Mouse (Mus musculus) MEL (cell line): ENCODE measurements at regions not wholly inside any gene's neighbourhood (a gene's known extent, or its start where the extent isn't known, plus 50 kb on each side); places are given as distances from the start of the nearest gene placed in this dataset.

Experiments
- DNase-seq: peaks from one replicate; pipeline ENCODE4 v3.0.0; 2011; ENCODE audit warnings: low read depth, low spot score
- H3K27ac ChIP-seq: 2 replicates; pipeline ENCODE4 v1.5.1; 2012; ENCODE audit warnings: low read depth, mild to moderate bottlenecking, control low read depth, low read length, moderate library complexity; ENCODE audit not compliant: control insufficient read depth
- H3K27me3 ChIP-seq, 2 experiments: fragments of 150-350 bp in 1 of 2; sonication (generic) in 1 of 2; 2 replicates each; pipeline ENCODE4 v1.6.1; 2012; ENCODE audit warnings: low read length in 2 of 2, mild to moderate bottlenecking in 2 of 2, improper control_type of control experiment in 1 of 2, moderate library complexity in 1 of 2; ENCODE audit not compliant: insufficient read depth in 2 of 2, control insufficient read depth in 1 of 2
- H3K36me3 ChIP-seq, 2 experiments: 2 replicates each; pipeline ENCODE4 v1.6.1; 2012 to 2014; ENCODE audit warnings: low read length in 2 of 2, improper control_type of control experiment in 1 of 2, inconsistent platforms in 1 of 2, mild to moderate bottlenecking in 1 of 2; ENCODE audit not compliant: insufficient read depth in 2 of 2, control insufficient read depth in 1 of 2
- H3K4me1 ChIP-seq, 2 experiments: fragments of 150-350 bp in 1 of 2; sonication (generic) in 1 of 2; 2 replicates each; pipeline ENCODE4 v1.6.1; 2012; ENCODE audit warnings: low read length in 2 of 2, improper control_type of control experiment in 1 of 2, mild to moderate bottlenecking in 1 of 2; ENCODE audit not compliant: insufficient read depth in 2 of 2, control insufficient read depth in 1 of 2
- H3K4me3 ChIP-seq, 2 experiments: fragments of 150-350 bp in 1 of 2; sonication (generic) in 1 of 2; 2 replicates each; pipeline ENCODE4 v1.5.1; 2012; ENCODE audit warnings: low read depth in 2 of 2, low read length in 2 of 2, mild to moderate bottlenecking in 2 of 2, moderate library complexity in 2 of 2, control low read depth in 1 of 2, improper control_type of control experiment in 1 of 2; ENCODE audit not compliant: control insufficient read depth in 1 of 2, insufficient read depth in 1 of 2
- H3K79me2 ChIP-seq: 2 replicates; pipeline ENCODE4 v1.6.1; 2012; ENCODE audit warnings: mild to moderate bottlenecking, low read length, moderate library complexity; ENCODE audit not compliant: control insufficient read depth, poor library complexity, insufficient read depth
- H3K9ac ChIP-seq: 2 replicates; pipeline ENCODE4 v1.6.1; 2012; ENCODE audit warnings: low read depth, mild to moderate bottlenecking, control low read depth, low read length, moderate library complexity; ENCODE audit not compliant: control insufficient read depth, poor library complexity, severe bottlenecking
- H3K9me3 ChIP-seq: fragments of 150-350 bp; sonication (generic); replicated peaks from 2 replicates; pipeline ENCODE4 v1.6.1; 2012; ENCODE audit warnings: mild to moderate bottlenecking, low read length, improper control_type of control experiment, moderate library complexity; ENCODE audit not compliant: insufficient read depth
- BHLHE40 ChIP-seq: IDR thresholded peaks from 2 replicates; pipeline ENCODE4 v1.6.1; 2012; ENCODE audit warnings: low read depth, mild to moderate bottlenecking, inconsistent platforms, low read length, improper control_type of control experiment, borderline replicate concordance
- CHD1 ChIP-seq: IDR thresholded peaks from 2 replicates; pipeline ENCODE4 v1.6.1; 2012; ENCODE audit warnings: low read depth, mild to moderate bottlenecking, inconsistent platforms, low read length, improper control_type of control experiment
- CHD2 ChIP-seq: IDR thresholded peaks from 2 replicates; pipeline ENCODE4 v1.6.1; 2011; ENCODE audit warnings: low read length, improper control_type of control experiment
- CTCF ChIP-seq, 3 experiments: IDR thresholded peaks in 2 of 3; conservative IDR thresholded peaks in 1 of 3; 2 replicates each; pipeline ENCODE4 v1.5.1; 2011 to 2012; ENCODE audit warnings: low read length in 3 of 3, low read depth in 2 of 3, mild to moderate bottlenecking in 2 of 3, improper control_type of control experiment in 1 of 3, inconsistent platforms in 1 of 3, mixed read lengths in 1 of 3, moderate library complexity in 1 of 3; ENCODE audit not compliant: control insufficient read depth in 1 of 3, insufficient read depth in 1 of 3, poor library complexity in 1 of 3, severe bottlenecking in 1 of 3
- E2F4 ChIP-seq: IDR thresholded peaks from 2 replicates; pipeline ENCODE4 v1.6.1; 2011; ENCODE audit warnings: low read depth, low read length, improper control_type of control experiment, borderline replicate concordance
- ELF1 ChIP-seq: IDR thresholded peaks from 2 replicates; pipeline ENCODE4 v1.6.1; 2014; ENCODE audit warnings: low read depth, mild to moderate bottlenecking, inconsistent platforms, low read length, improper control_type of control experiment, moderate library complexity
- GABPA ChIP-seq: IDR thresholded peaks from 2 replicates; pipeline ENCODE4 v1.6.1; 2012; ENCODE audit warnings: low read depth, mild to moderate bottlenecking, inconsistent platforms, low read length, improper control_type of control experiment, moderate library complexity
- GATA1 ChIP-seq: IDR thresholded peaks from 2 replicates; pipeline ENCODE4 v1.6.1; 2011; ENCODE audit warnings: low read depth, low read length, improper control_type of control experiment
- JUND ChIP-seq: IDR thresholded peaks from 2 replicates; pipeline ENCODE4 v1.6.1; 2011; ENCODE audit warnings: low read depth, mild to moderate bottlenecking, improper control_type of control experiment, low read length
- MAFK ChIP-seq: IDR thresholded peaks from 2 replicates; pipeline ENCODE4 v1.6.1; 2011; ENCODE audit warnings: low read depth, mild to moderate bottlenecking, low read length, improper control_type of control experiment, borderline replicate concordance
- MAX ChIP-seq: IDR thresholded peaks from 2 replicates; pipeline ENCODE4 v1.6.1; 2011; ENCODE audit warnings: low read length, improper control_type of control experiment
- MAZ ChIP-seq: IDR thresholded peaks from 2 replicates; pipeline ENCODE4 v1.6.1; 2012; ENCODE audit warnings: low read depth, mild to moderate bottlenecking, inconsistent platforms, low read length, improper control_type of control experiment
- MXI1 ChIP-seq: IDR thresholded peaks from 2 replicates; pipeline ENCODE4 v1.6.1; 2011; ENCODE audit warnings: mild to moderate bottlenecking, low read depth, low read length, improper control_type of control experiment
- MYB ChIP-seq: IDR thresholded peaks from 2 replicates; pipeline ENCODE4 v1.6.1; 2011; ENCODE audit warnings: mild to moderate bottlenecking, low read depth, low read length, improper control_type of control experiment
- MYC ChIP-seq: IDR thresholded peaks from 2 replicates; pipeline ENCODE4 v1.6.1; 2011; ENCODE audit warnings: low read depth, mild to moderate bottlenecking, low read length, improper control_type of control experiment, moderate library complexity
- NELFE ChIP-seq: IDR thresholded peaks from 2 replicates; pipeline ENCODE4 v1.6.1; 2011; ENCODE audit warnings: low read depth, low read length, improper control_type of control experiment
- NRF1 ChIP-seq: IDR thresholded peaks from 2 replicates; pipeline ENCODE4 v1.6.1; 2014; ENCODE audit warnings: low read depth, mild to moderate bottlenecking, inconsistent platforms, low read length, improper control_type of control experiment, moderate library complexity; ENCODE audit not compliant: poor library complexity, insufficient read depth, severe bottlenecking
- POLR2AphosphoS2 ChIP-seq: IDR thresholded peaks from 2 replicates; pipeline ENCODE4 v1.6.1; 2011; ENCODE audit warnings: low read length, improper control_type of control experiment
- POLR2AphosphoS5 ChIP-seq: IDR thresholded peaks from 2 replicates; pipeline ENCODE4 v1.6.1; 2012; ENCODE audit warnings: low read depth, borderline replicate concordance, mild to moderate bottlenecking, inconsistent platforms, low read length, moderate library complexity, mixed read lengths
- RAD21 ChIP-seq: IDR thresholded peaks from 2 replicates; pipeline ENCODE4 v1.6.1; 2011; ENCODE audit warnings: mild to moderate bottlenecking, low read depth, low read length, improper control_type of control experiment
- RCOR1 ChIP-seq: IDR thresholded peaks from 2 replicates; pipeline ENCODE4 v1.6.1; 2012; ENCODE audit warnings: low read depth, mild to moderate bottlenecking, inconsistent platforms, low read length, improper control_type of control experiment
- SIN3A ChIP-seq: IDR thresholded peaks from 2 replicates; pipeline ENCODE4 v1.6.1; 2012; ENCODE audit warnings: low read length, improper control_type of control experiment, inconsistent platforms
- SMC3 ChIP-seq: IDR thresholded peaks from 2 replicates; pipeline ENCODE4 v1.6.1; 2011; ENCODE audit warnings: low read depth, low read length, improper control_type of control experiment
- TAL1 ChIP-seq: IDR thresholded peaks from 2 replicates; pipeline ENCODE4 v1.6.1; 2012; ENCODE audit warnings: mild to moderate bottlenecking, inconsistent platforms, low read length, moderate library complexity, mixed read lengths
- TCF12 ChIP-seq: IDR thresholded peaks from 2 replicates; pipeline ENCODE4 v1.6.1; 2014; ENCODE audit warnings: low read depth, mild to moderate bottlenecking, inconsistent platforms, low read length, improper control_type of control experiment, moderate library complexity
- UBTF ChIP-seq: IDR thresholded peaks from 2 replicates; pipeline ENCODE4 v1.6.1; 2012; ENCODE audit warnings: low read depth, mild to moderate bottlenecking, inconsistent platforms, low read length, improper control_type of control experiment, moderate library complexity, borderline replicate concordance; ENCODE audit not compliant: insufficient read depth
- USF1 ChIP-seq: IDR thresholded peaks from 2 replicates; pipeline ENCODE4 v1.6.1; 2014; ENCODE audit warnings: low read depth, mild to moderate bottlenecking, inconsistent platforms, low read length, improper control_type of control experiment, moderate library complexity
- ZC3H11A ChIP-seq: IDR thresholded peaks from 2 replicates; pipeline ENCODE4 v1.6.1; 2012; ENCODE audit warnings: low read depth, mild to moderate bottlenecking, inconsistent platforms, low read length, improper control_type of control experiment
- ZKSCAN1 ChIP-seq: IDR thresholded peaks from 2 replicates; pipeline ENCODE4 v1.6.1; 2012; ENCODE audit warnings: low read depth, mild to moderate bottlenecking, inconsistent platforms, low read length, improper control_type of control experiment, moderate library complexity
- ZMIZ1 ChIP-seq: IDR thresholded peaks from 2 replicates; pipeline ENCODE4 v1.6.1; 2012; ENCODE audit warnings: low read depth, mild to moderate bottlenecking, inconsistent platforms, low read length, improper control_type of control experiment, moderate library complexity
- ZNF384 ChIP-seq: IDR thresholded peaks from 2 replicates; pipeline ENCODE4 v1.6.1; 2012; ENCODE audit warnings: low read depth, mild to moderate bottlenecking, inconsistent platforms, low read length, improper control_type of control experiment

DNA sequence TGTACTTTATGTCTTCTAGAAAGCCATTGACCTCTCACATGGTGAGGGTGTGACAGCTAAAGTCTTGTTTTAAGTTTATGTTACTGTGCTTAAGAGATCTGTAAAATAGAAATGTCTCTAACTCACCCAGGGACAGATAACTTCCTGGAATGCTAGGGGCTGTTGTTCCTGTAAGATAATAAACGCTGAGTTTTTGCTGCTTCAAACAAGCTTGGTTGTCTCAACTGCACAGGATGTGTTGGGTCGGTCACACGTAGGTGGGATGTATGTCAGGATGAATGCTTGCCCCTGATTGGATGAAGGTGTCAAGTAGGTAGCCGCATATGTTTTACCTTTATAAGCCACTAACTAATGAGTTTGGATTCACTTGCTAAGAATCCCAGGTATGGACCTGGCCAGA lies 63.8 kb upstream of the Eif4g2 start (continued):
- TF ChIP-seq SIN3A (peak; percentile 58), GABPA (no peak), UBTF (no peak), CHD2 (no peak), NELFE (no peak; the same call in 1 of the 2 replicates), BHLHE40 (no peak), GATA1 (peak; percentile 77), ZKSCAN1 (no peak), MXI1 (no peak), CTCF (IDR thresholded peaks at IDR 0.05 in 2 of 3, conservative IDR thresholded peaks at IDR 0.05 in 1 of 3; ENCODE audit: control insufficient read depth in 1 of 3, insufficient read depth in 1 of 3, low read depth in 2 of 3, low read length in 3 of 3, poor library complexity in 1 of 3, severe bottlenecking in 1 of 3) (no peak), RCOR1 (no peak), POLR2AphosphoS2 (no peak), TCF12 (peak; percentile 24; the same call in 1 of the 2 replicates)

DNA sequence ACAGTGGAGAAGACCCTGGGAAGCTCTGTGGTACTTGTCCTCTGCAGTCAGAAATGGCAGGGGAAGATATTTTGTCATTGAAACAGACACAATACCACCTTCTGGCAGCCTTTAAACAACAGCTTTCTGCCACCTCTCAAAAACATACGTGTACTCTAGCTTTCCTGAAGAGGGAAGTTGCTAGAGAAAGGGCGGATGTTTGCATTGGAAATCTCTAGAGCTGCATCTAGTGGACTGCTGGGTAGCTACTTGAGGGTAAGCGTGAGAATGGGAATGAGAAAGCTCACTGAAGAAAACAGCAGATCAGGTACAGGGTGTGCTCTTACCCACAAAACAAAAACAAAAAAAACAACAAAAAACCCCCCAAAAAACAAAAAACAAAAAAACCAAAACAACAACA lies 61.4 kb upstream of the Eif4g2 start:
- no peaks in the 10 kb centered on the region for H3K27me3 ChIP-seq
- H3K9ac ChIP-seq: no peak overlapping the region
- H3K79me2 ChIP-seq: no peaks in the 10 kb centered on the region
- peaks cover 0 to 15% of the 10 kb centered on the region in 2 experiments; a peak in 2 of 4 replicates for H3K36me3 ChIP-seq
- H3K4me1 ChIP-seq: peaks cover 7 to 10% of the 10 kb centered on the region in 2 experiments
- H3K4me3 ChIP-seq: no peak overlapping the region
- TF ChIP-seq NRF1 (no peak), MYC (no peak), CHD1 (no peak), ZC3H11A (no peak), E2F4 (no peak), CHD2 (no peak)
- H3K9me3 ChIP-seq: no peaks in the 10 kb centered on the region
- no peak for DNase-seq
- H3K27ac ChIP-seq: no peak overlapping the region

DNA sequence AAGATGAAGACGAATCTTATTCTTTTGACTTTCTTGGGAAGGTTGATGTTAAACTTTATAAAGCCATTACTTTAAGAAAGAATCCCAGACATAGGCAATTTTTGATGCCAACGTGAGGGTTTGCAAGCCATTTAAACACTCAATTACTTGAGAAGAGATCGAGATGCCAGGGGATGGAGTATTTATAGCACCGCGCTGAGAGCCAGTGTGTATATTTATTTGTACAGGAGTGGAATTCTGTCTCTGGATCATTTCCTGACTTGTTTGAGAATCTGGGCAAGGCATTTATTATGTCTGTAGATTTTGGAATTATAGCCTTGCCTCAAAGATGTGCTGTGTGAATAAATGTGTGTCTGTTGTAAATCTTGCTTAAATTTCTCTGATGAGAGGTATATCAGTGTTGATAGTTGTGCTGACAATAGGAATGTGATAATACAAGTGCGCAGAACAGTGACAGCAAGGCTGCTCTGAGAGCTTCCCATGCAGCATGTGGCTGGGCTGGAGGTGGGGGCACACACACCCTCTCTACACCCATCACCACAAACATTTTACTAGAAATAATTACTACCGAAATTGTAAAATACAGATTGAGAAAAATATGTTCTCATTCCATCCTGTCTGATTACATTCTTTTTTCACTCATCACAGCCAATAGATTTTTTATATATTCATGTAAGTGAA lies 58.6 kb upstream of the Eif4g2 start:
- H3K36me3 ChIP-seq: peaks cover 0 to 28% of the 10 kb centered on the region in 2 experiments; a peak in 2 of 4 replicates
- H3K4me3 ChIP-seq: no peak overlapping the region
- DNase-seq: no peak
- H3K4me1 ChIP-seq: peaks cover 17 to 24% of the 10 kb centered on the region in 2 experiments
- H3K27ac ChIP-seq: no peak overlapping the region
- no peaks in the 10 kb centered on the region for H3K9me3 ChIP-seq
- no peaks in the 10 kb centered on the region for H3K79me2 ChIP-seq
- H3K27me3 ChIP-seq: no peaks in the 10 kb centered on the region
- H3K9ac ChIP-seq: no peak overlapping the region
- TF ChIP-seq ELF1: no peak
- TF ChIP-seq RAD21: no peak
- no peak for TF ChIP-seq ZKSCAN1
- no peak for TF ChIP-seq MAX
- TF ChIP-seq JUND: no peak
- TF ChIP-seq SMC3: no peak
- no peak for TF ChIP-seq USF1
- TF ChIP-seq ZMIZ1: no peak
- no peak for TF ChIP-seq TAL1
- no peak for TF ChIP-seq POLR2AphosphoS5
- no peak for TF ChIP-seq CHD2
- no peak for TF ChIP-seq UBTF
- TF ChIP-seq MAFK: no peak
- no peak for TF ChIP-seq SIN3A
- no peak for TF ChIP-seq MYB
- TF ChIP-seq CHD1: no peak
- no peak for TF ChIP-seq ZNF384
- no peak for TF ChIP-seq MAZ
